Mouse (Mus musculus) heart, embryonic 15.5 days (tissue): Measurements from ENCODE around the gene Safb. TPM values are rescaled to one million over a fixed set of nuclear protein-coding genes. Genes with fewer than 3 reads are reported as not detected.

Experiments
- ATAC-seq: fragments of 200-750 bp; cut with Nextera tagmentation; replicated peaks from 2 replicates; pipeline ENCODE4 v1.8.0; 2017; ENCODE audit warnings: low read depth, moderate TSS enrichment; ENCODE audit not compliant: insufficient number of reproducible peaks, insufficient read depth, low FRiP score
- H3K27ac ChIP-seq: fragments of 300-500 bp; sonication (generic); 2 replicates; pipeline ENCODE4 v1.5.1; 2015; ENCODE audit warnings: mild to moderate bottlenecking, inconsistent platforms
- H3K27me3 ChIP-seq: fragments of 300-500 bp; sonication (generic); 2 replicates; pipeline ENCODE4 v1.6.1; 2015; ENCODE audit warnings: inconsistent platforms
- H3K36me3 ChIP-seq: fragments of 300-500 bp; sonication (generic); 2 replicates; pipeline ENCODE4 v1.6.1; 2015; ENCODE audit warnings: mild to moderate bottlenecking, inconsistent platforms
- H3K4me1 ChIP-seq: fragments of 300-500 bp; sonication (generic); replicated peaks from 2 replicates; pipeline ENCODE4 v1.6.1; 2015; ENCODE audit warnings: inconsistent platforms
- H3K4me2 ChIP-seq: fragments of 300-500 bp; sonication (generic); 2 replicates; pipeline ENCODE4 v1.6.1; 2015; ENCODE audit warnings: inconsistent platforms, mild to moderate bottlenecking, moderate library complexity
- H3K4me3 ChIP-seq: fragments of 300-500 bp; sonication (generic); 2 replicates; pipeline ENCODE4 v1.5.1; 2015; ENCODE audit warnings: mild to moderate bottlenecking, inconsistent platforms
- H3K9ac ChIP-seq: fragments of 300-500 bp; sonication (generic); 2 replicates; pipeline ENCODE4 v1.6.1; 2015; ENCODE audit warnings: mild to moderate bottlenecking, inconsistent platforms
- H3K9me3 ChIP-seq: fragments of 300-500 bp; sonication (generic); replicated peaks from 2 replicates; pipeline ENCODE4 v1.6.1; 2016; ENCODE audit warnings: inconsistent platforms
- WGBS: fragments of 180-500 bp; shearing (Covaris S2); methylation state at CpG from one replicate; pipeline ENCODE4 v1.1.7; 2015; ENCODE audit warnings: mixed read lengths; 5-methylcytosine and 5-hydroxymethylcytosine counted together
- polyA plus RNA-seq: library from polyadenylated mRNA; unstranded; fragments of >200 nt; fragmentation: Nextera tagmentation; extraction: Ambion mirVana; gene quantifications from 2 replicates; pipeline ENCODE4 v1.2.1, GENCODE M21; 2015

Safb gene
- polyA plus RNA-seq, 1 experiment from 2014 or later = 71.2 TPM

DNA sequence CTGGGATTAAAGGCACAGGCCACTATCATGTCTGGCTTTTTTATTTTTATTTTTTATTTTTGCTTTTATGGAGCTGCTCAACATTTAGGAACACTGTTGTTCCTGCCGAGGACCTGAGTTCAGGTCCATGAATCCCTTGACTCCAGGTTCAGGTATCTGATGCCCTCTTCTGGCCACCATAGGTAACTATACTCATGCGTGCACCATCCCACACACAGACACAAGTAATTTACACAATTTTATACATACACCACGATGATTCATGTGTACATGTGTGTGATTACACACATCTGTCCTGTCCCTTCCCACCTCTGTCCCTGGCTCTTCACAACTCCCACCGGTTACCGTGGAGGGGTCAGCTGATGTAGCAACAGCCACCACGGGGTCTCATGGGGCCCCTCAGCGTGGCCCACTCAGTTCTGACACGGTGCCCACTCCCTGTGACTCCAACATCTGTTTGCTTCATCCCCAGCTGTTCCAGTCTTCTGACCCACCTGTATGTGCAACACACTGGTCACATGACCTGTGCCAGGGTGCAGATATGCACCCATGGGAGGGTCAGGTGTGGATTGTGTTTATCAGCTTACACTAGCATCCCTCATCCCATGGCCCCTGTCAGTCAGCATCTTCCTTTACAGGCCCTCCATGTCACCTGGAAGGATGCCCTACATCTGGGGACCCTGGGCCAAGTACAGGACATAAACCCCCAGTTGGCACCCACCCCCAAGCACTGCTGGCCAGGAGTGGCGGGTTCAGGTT lies 36.6 kb upstream of the Safb start:
- Histone ChIP-seq H3K27ac (no peak overlapping the region), H3K9me3 (no peaks in the 10 kb centered on the region), H3K36me3 (no peaks in the 10 kb centered on the region), H3K4me2 (no peak overlapping the region), H3K4me3 (no peak overlapping the region), H3K27me3 (no peaks in the 10 kb centered on the region), H3K9ac (no peak overlapping the region), H3K4me1 (peaks cover 4% of the 10 kb centered on the region)
- ATAC-seq = no peak
- WGBS = 67% methylated on average over 9 of the region's 9 CpGs

DNA sequence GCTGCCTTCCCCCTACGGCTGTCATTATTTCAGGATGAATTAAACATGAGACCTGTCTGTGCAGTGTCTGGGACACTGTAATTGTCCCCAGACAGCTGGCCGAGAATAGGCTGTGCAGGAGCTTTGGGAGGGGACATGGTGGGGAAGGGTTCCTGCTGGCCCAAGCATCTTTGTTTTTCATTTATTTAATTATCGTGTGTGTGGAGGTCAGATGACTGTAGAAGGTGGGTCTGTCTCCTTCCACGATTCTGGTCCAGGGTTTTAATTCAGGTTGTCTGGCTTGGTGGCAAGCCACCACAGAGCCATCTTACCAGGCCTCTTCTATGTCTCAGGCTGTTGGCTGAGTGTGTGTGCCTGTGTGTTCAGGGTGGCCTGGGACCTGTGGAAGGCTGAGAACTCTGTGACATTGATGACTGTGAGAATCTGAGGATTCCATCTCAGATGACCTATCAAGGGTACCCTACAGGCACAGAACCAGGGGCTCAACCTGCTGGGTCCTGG lies 36.0 kb upstream of the Safb start:
- Histone ChIP-seq H3K9me3 (no peaks in the 10 kb centered on the region), H3K4me3 (no peak overlapping the region), H3K27me3 (no peaks in the 10 kb centered on the region), H3K9ac (no peak overlapping the region), H3K4me2 (no peak overlapping the region), H3K4me1 (peaks cover 4% of the 10 kb centered on the region), H3K27ac (no peak overlapping the region), H3K36me3 (no peaks in the 10 kb centered on the region)
- no peak for ATAC-seq
- 64% methylated on average over 4 of the region's 4 CpGs for WGBS

DNA sequence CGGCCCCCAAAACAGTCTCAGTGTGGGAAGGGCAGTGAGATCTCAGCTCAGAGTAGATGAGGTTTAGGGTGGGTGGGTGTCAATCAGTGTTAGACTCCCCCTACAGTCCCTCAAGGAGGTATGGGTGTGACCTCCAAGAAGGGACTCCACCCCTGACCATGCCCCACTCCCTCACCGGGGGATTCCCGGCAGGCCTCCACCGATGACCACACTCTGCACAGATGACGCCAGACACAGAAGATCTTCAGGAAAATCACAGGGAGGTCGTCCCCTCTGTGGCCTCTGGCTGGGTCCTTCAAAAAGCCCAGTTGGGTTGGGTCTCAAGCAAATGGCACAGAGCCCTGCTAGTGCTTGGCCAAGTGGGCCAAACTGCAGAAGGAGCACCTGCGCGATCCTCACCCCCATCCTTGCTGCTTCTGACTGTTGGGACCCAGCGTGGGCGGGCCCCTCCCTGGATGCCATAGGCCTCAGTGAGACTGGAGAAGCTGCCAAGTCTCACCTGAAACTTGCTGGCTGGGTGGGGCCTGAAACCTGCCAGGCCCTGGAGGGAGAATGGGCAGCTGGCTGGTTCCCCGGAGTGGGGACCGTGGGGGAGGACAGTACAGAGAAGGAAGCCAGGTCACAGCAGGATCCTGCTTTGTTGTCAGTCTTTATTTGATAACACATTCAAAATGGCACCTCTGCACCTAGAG lies 33.7 kb upstream of the Safb start:
- WGBS = 73% methylated on average over 12 of the region's 12 CpGs
- Histone ChIP-seq H3K4me2 (no peak overlapping the region), H3K4me1 (peaks cover 4% of the 10 kb centered on the region), H3K9me3 (no peaks in the 10 kb centered on the region), H3K27ac (no peak overlapping the region), H3K27me3 (no peaks in the 10 kb centered on the region), H3K36me3 (no peaks in the 10 kb centered on the region), H3K4me3 (no peak overlapping the region), H3K9ac (no peak overlapping the region)
- no peak for ATAC-seq

DNA sequence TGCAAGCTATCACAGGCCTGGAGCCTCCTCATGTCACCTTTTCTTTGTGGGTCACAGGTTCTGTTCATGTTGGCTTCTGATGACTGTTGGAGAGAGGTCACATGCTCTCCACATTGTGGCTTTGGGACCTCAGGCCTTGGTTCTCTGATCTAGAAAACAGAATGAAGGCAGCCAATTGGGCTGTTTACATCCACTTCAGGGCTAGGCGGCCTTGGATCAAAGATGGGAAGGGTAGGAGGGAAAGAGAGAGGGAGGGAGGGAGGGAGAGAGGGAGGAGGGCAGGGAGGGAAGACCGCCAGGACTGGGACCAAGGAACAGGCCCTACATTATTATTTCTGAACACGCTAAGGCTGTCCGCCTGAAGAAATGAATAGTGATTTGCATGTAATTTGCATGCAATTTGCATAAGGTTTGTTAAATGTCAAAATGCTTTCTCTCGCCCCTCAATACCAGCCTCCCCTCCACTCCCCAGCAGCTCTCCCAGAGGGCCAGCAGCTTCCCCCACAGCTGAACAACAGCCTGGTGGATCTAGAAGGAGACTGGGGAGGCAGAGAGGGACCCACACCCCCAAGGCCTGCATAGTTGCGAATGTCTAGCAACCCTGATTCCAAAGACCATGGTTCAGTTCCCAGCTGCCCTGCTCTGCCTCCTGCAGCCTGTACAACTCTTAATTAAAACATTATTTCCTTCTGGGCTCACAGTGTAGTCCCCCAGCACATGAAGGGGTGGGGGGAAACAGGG lies 32.6 kb upstream of the Safb start:
- Histone ChIP-seq H3K27ac (no peak overlapping the region), H3K27me3 (no peaks in the 10 kb centered on the region), H3K4me1 (peaks cover 4% of the 10 kb centered on the region), H3K9ac (no peak overlapping the region), H3K4me3 (no peak overlapping the region), H3K9me3 (no peaks in the 10 kb centered on the region), H3K4me2 (no peak overlapping the region), H3K36me3 (no peaks in the 10 kb centered on the region)
- ATAC-seq = no peak
- WGBS = 82% methylated on average over 6 of the region's 6 CpGs

DNA sequence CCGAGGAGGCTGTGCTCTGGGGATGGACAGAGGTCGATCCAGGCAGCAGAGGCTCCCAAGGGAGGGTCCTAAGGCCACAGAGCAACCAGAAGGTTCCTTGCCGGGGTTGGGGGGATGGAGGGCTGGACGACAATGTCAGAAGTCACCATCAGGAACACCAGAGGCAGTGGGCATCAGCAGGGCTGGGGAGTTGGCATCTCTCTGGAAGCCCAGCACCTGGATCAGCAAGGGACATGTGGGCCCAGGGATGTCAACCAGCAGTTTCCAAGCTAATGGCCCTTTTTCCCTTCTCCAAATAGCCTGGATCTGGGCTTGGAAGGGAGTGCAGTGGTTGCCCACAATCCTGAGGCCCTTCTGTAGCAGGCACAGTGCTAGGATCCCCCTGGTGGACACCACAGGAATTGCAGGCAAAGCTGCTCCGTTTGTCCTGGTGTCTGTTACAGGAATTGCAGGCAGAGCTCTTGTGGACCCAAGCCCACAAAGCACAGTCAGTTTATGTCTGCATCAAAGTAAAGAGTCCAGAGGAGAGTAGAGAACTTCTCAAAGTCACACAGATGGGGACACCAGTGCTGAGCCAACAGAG lies 31.8 kb upstream of the Safb start:
- WGBS = 52% methylated on average over 5 of the region's 5 CpGs

DNA sequence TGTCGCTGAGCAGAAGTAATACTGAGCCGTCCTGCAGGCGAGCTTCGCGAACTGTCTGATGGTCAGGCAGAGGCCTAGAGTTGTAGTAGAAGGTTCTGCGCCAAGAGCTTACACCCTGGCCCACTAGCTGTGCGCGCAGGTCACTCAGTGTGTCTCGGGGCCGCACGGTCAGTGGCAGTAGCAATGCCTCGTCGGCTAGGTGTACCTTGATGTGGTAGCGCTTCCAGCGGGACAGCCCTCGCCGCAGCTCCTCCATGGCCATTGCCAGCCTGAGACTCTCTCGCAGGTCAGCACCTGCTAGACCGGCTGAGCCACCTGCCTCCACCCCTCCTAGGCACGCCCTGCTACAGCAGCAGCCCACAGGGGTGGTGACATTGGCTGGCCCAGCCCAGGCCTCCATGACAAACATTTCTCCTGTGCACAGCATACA lies 30.5 kb upstream of the Safb start, which contains the start of gene Gm20219:
Gene Gm20219 (minus strand): TSS at position 266 of the 430 bp plus-strand sequence.
- Histone ChIP-seq H3K9me3 (no peaks in the 10 kb centered on the region), H3K9ac (no peak within 1 kb of the TSS), H3K27ac (no peak within 1 kb of the TSS), H3K4me2 (no peak within 1 kb of the TSS), H3K4me3 (no peak within 1 kb of the TSS), H3K27me3 (no peaks in the 10 kb centered on the region), H3K36me3 (no peaks in the 10 kb centered on the region), H3K4me1 (no peaks in the 10 kb centered on the region)
- WGBS = 68% methylated on average over 20 of the region's 20 CpGs
- ATAC-seq = no peak

More for the DNA sequence above, 31.8 kb upstream of the Safb start:
- ATAC-seq = no peak
- no peaks in the 10 kb centered on the region for H3K36me3 ChIP-seq
- H3K27me3 ChIP-seq = no peaks in the 10 kb centered on the region
- H3K9ac ChIP-seq = no peak overlapping the region
- H3K9me3 ChIP-seq = no peaks in the 10 kb centered on the region
- no peak overlapping the region for H3K4me3 ChIP-seq
- no peak overlapping the region for H3K4me2 ChIP-seq
- H3K4me1 ChIP-seq = no peaks in the 10 kb centered on the region
- no peak overlapping the region for H3K27ac ChIP-seq

DNA sequence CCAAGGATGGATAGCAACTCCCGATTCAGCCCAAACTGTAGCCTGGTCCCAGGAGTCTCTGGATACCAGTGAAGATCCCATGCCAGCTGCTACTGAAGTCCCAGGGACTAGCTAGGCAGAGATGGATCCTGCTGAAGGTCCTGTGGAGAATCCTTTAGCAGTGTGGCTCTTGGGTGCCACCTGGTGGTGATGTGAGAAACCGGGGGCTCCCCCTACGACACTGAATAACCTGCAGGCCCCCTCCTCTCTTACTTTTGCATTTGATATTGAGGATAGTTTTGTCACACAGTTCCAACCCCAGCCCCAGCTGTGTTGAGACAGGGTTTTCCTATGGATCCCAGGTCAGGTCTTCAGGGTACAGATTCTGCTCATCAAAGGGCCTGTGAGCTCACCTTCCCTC lies 26.2 kb upstream of the Safb start:
- Histone ChIP-seq H3K4me3 (no peak overlapping the region), H3K27me3 (no peaks in the 10 kb centered on the region), H3K9me3 (no peaks in the 10 kb centered on the region), H3K4me2 (no peak overlapping the region), H3K36me3 (peaks cover 27% of the 10 kb centered on the region), H3K9ac (no peak overlapping the region), H3K4me1 (no peaks in the 10 kb centered on the region), H3K27ac (no peak overlapping the region)
- 34% methylated on average over 3 of the region's 3 CpGs for WGBS
- peak; percentile 43; the same call in 1 of the 2 replicates for ATAC-seq

DNA sequence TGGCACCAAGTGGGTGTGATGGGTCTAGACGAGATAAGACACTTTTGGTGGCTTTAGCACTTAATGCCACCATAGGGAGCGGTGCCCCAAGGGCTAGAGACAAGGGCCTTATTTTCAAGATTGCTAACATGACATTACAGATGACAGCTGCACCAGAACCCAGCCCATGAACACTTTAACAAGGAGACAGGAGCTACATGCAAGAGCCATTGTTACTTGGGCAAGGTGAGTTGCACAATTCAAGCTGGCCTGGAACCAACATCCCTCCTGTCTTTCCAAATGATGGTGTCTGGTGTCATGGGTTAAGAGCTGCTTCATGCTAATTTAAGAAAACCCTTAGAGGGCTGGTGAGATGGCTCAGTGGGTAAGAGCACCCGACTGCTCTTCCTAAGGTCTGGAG lies 25.2 kb upstream of the Safb start:
- H3K27ac ChIP-seq = no peak overlapping the region
- H3K9me3 ChIP-seq = no peaks in the 10 kb centered on the region
- no peaks in the 10 kb centered on the region for H3K4me1 ChIP-seq
- no peak overlapping the region for H3K4me3 ChIP-seq
- H3K36me3 ChIP-seq = peaks cover 36% of the 10 kb centered on the region
- H3K4me2 ChIP-seq = no peak overlapping the region
- WGBS = 57% methylated on average over 3 of the region's 3 CpGs
- no peak overlapping the region for H3K9ac ChIP-seq
- ATAC-seq = no peak
- no peaks in the 10 kb centered on the region for H3K27me3 ChIP-seq

DNA sequence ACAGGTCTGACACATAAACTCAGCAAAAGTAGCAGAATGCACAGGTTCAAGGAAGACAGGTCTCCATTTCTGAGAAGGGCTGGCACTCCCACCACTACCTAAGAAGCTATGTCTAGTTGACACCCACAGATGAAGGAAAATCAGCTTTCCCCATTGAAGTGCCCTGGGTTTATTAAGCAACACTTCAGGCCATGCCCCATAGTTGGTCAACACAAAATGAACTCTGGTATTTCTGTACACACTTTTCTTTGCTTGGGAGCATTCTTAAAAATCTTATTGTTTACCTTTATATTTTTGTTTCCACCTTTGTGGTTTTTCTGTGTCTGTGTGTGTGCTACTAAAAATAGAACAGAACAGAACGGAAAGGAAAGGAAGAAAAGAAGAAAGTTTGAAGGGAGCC lies 24.5 kb upstream of the Safb start:
- Histone ChIP-seq H3K4me2 (no peak overlapping the region), H3K9ac (no peak overlapping the region), H3K27me3 (no peaks in the 10 kb centered on the region), H3K4me1 (no peaks in the 10 kb centered on the region), H3K4me3 (no peak overlapping the region), H3K36me3 (peaks cover 43% of the 10 kb centered on the region), H3K9me3 (no peaks in the 10 kb centered on the region), H3K27ac (no peak overlapping the region)
- WGBS = 36% methylated on average over 1 of the region's 1 CpGs
- no peak for ATAC-seq

DNA sequence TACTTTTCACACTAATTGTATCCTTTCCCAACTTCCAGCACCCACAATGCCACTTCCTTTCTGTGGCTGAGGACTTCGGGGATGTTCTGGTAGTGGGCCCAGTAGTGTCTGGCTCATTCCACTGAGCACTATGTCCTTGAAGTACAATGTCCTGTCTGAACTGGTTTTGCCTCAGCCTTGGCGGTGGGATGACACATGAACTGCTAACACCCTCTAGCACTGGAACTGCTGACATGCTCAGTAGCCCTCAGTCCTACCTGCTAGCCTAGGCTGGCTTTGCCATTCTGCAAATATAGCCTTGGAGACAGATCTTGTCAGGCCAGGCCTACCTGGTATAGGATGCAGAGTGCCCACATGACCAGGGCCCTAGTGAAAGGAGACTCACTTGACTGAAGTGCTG lies 22.8 kb upstream of the Safb start:
- Histone ChIP-seq H3K9me3 (no peaks in the 10 kb centered on the region), H3K4me2 (no peak overlapping the region), H3K36me3 (peaks cover 61% of the 10 kb centered on the region), H3K4me1 (no peaks in the 10 kb centered on the region), H3K9ac (no peak overlapping the region), H3K4me3 (no peak overlapping the region), H3K27me3 (no peaks in the 10 kb centered on the region), H3K27ac (no peak overlapping the region)
- 84% methylated on average over 2 of the region's 2 CpGs for WGBS
- ATAC-seq = no peak

DNA sequence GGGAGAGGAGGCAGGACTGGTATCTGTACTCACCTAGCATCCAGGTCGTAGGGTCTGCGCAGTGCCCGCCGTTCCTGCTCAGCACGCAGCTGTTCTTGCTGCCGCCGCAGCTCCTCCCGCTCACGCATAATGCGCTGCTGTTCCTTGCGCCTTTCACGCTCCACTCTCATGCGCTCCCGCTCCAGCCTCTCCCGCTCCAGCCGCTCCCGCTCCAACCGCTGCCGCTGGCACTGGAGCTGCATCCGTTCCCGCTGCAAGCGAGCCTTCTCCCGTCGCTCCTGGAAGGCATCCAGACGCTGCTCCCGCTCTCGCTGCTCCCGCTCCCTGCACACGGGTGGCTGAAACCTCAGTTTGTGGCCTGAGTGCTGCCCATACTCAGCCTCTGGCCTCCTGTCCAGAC lies 18.3 kb upstream of the Safb start:
- no peak overlapping the region for H3K9ac ChIP-seq
- no peaks in the 10 kb centered on the region for H3K4me1 ChIP-seq
- WGBS = 88% methylated on average over 29 of the region's 29 CpGs
- ATAC-seq = no peak
- no peak overlapping the region for H3K27ac ChIP-seq
- peaks cover 96% of the 10 kb centered on the region for H3K36me3 ChIP-seq
- no peaks in the 10 kb centered on the region for H3K27me3 ChIP-seq
- H3K4me2 ChIP-seq = no peak overlapping the region
- no peaks in the 10 kb centered on the region for H3K9me3 ChIP-seq
- no peak overlapping the region for H3K4me3 ChIP-seq
